Mouse (Mus musculus) MEL (cell line): ENCODE data around the gene Ncapd3. TPM values are rescaled to one million over a fixed set of nuclear protein-coding genes. Genes with fewer than 3 reads are reported as not detected.

Experiments
- DNase-seq: peaks from one replicate; pipeline ENCODE4 v3.0.0; 2011; ENCODE audit warnings: low read depth, low spot score
- H3K27ac ChIP-seq: 2 replicates; pipeline ENCODE4 v1.5.1; 2012; ENCODE audit warnings: low read depth, mild to moderate bottlenecking, control low read depth, low read length, moderate library complexity; ENCODE audit not compliant: control insufficient read depth
- H3K27me3 ChIP-seq, 2 experiments: fragments of 150-350 bp in 1 of 2; sonication (generic) in 1 of 2; 2 replicates each; pipeline ENCODE4 v1.6.1; 2012; ENCODE audit warnings: low read length in 2 of 2, mild to moderate bottlenecking in 2 of 2, improper control_type of control experiment in 1 of 2, moderate library complexity in 1 of 2; ENCODE audit not compliant: insufficient read depth in 2 of 2, control insufficient read depth in 1 of 2
- H3K36me3 ChIP-seq, 2 experiments: 2 replicates each; pipeline ENCODE4 v1.6.1; 2012 to 2014; ENCODE audit warnings: low read length in 2 of 2, improper control_type of control experiment in 1 of 2, inconsistent platforms in 1 of 2, mild to moderate bottlenecking in 1 of 2; ENCODE audit not compliant: insufficient read depth in 2 of 2, control insufficient read depth in 1 of 2
- H3K4me1 ChIP-seq, 2 experiments: fragments of 150-350 bp in 1 of 2; sonication (generic) in 1 of 2; 2 replicates each; pipeline ENCODE4 v1.6.1; 2012; ENCODE audit warnings: low read length in 2 of 2, improper control_type of control experiment in 1 of 2, mild to moderate bottlenecking in 1 of 2; ENCODE audit not compliant: insufficient read depth in 2 of 2, control insufficient read depth in 1 of 2
- H3K4me3 ChIP-seq, 2 experiments: fragments of 150-350 bp in 1 of 2; sonication (generic) in 1 of 2; 2 replicates each; pipeline ENCODE4 v1.5.1; 2012; ENCODE audit warnings: low read depth in 2 of 2, low read length in 2 of 2, mild to moderate bottlenecking in 2 of 2, moderate library complexity in 2 of 2, control low read depth in 1 of 2, improper control_type of control experiment in 1 of 2; ENCODE audit not compliant: control insufficient read depth in 1 of 2, insufficient read depth in 1 of 2
- H3K79me2 ChIP-seq: 2 replicates; pipeline ENCODE4 v1.6.1; 2012; ENCODE audit warnings: mild to moderate bottlenecking, low read length, moderate library complexity; ENCODE audit not compliant: control insufficient read depth, poor library complexity, insufficient read depth
- H3K9ac ChIP-seq: 2 replicates; pipeline ENCODE4 v1.6.1; 2012; ENCODE audit warnings: low read depth, mild to moderate bottlenecking, control low read depth, low read length, moderate library complexity; ENCODE audit not compliant: control insufficient read depth, poor library complexity, severe bottlenecking
- H3K9me3 ChIP-seq: fragments of 150-350 bp; sonication (generic); replicated peaks from 2 replicates; pipeline ENCODE4 v1.6.1; 2012; ENCODE audit warnings: mild to moderate bottlenecking, low read length, improper control_type of control experiment, moderate library complexity; ENCODE audit not compliant: insufficient read depth
- BHLHE40 ChIP-seq: IDR thresholded peaks from 2 replicates; pipeline ENCODE4 v1.6.1; 2012; ENCODE audit warnings: low read depth, mild to moderate bottlenecking, inconsistent platforms, low read length, improper control_type of control experiment, borderline replicate concordance
- CTCF ChIP-seq, 3 experiments: IDR thresholded peaks in 2 of 3; conservative IDR thresholded peaks in 1 of 3; 2 replicates each; pipeline ENCODE4 v1.5.1; 2011 to 2012; ENCODE audit warnings: low read length in 3 of 3, low read depth in 2 of 3, mild to moderate bottlenecking in 2 of 3, improper control_type of control experiment in 1 of 3, inconsistent platforms in 1 of 3, mixed read lengths in 1 of 3, moderate library complexity in 1 of 3; ENCODE audit not compliant: control insufficient read depth in 1 of 3, insufficient read depth in 1 of 3, poor library complexity in 1 of 3, severe bottlenecking in 1 of 3
- ELF1 ChIP-seq: IDR thresholded peaks from 2 replicates; pipeline ENCODE4 v1.6.1; 2014; ENCODE audit warnings: low read depth, mild to moderate bottlenecking, inconsistent platforms, low read length, improper control_type of control experiment, moderate library complexity
- EP300 ChIP-seq, 2 experiments: IDR thresholded peaks; 2 replicates each; pipeline ENCODE4 v1.6.1; 2011; ENCODE audit warnings: improper control_type of control experiment in 2 of 2, low read length in 2 of 2, low read depth in 1 of 2, mild to moderate bottlenecking in 1 of 2
- ETS1 ChIP-seq: IDR thresholded peaks from 2 replicates; pipeline ENCODE4 v1.6.1; 2012; ENCODE audit warnings: low read depth, mild to moderate bottlenecking, inconsistent platforms, low read length, improper control_type of control experiment, moderate library complexity
- MEF2A ChIP-seq: IDR thresholded peaks from 2 replicates; pipeline ENCODE4 v1.6.1; 2014; ENCODE audit warnings: low read depth, mild to moderate bottlenecking, inconsistent platforms, low read length, improper control_type of control experiment; ENCODE audit not compliant: poor library complexity, insufficient replicate concordance, severe bottlenecking; ENCODE audit errors: extremely low read depth
- MYB ChIP-seq: IDR thresholded peaks from 2 replicates; pipeline ENCODE4 v1.6.1; 2011; ENCODE audit warnings: mild to moderate bottlenecking, low read depth, low read length, improper control_type of control experiment
- MYC ChIP-seq: IDR thresholded peaks from 2 replicates; pipeline ENCODE4 v1.6.1; 2011; ENCODE audit warnings: low read depth, mild to moderate bottlenecking, low read length, improper control_type of control experiment, moderate library complexity
- POLR2AphosphoS2 ChIP-seq: IDR thresholded peaks from 2 replicates; pipeline ENCODE4 v1.6.1; 2011; ENCODE audit warnings: low read length, improper control_type of control experiment
- SMC3 ChIP-seq: IDR thresholded peaks from 2 replicates; pipeline ENCODE4 v1.6.1; 2011; ENCODE audit warnings: low read depth, low read length, improper control_type of control experiment
- TBP ChIP-seq: IDR thresholded peaks from 2 replicates; pipeline ENCODE4 v1.8.0; 2011; ENCODE audit warnings: low read depth, low read length, improper control_type of control experiment
- TCF12 ChIP-seq: IDR thresholded peaks from 2 replicates; pipeline ENCODE4 v1.6.1; 2014; ENCODE audit warnings: low read depth, mild to moderate bottlenecking, inconsistent platforms, low read length, improper control_type of control experiment, moderate library complexity
- USF1 ChIP-seq: IDR thresholded peaks from 2 replicates; pipeline ENCODE4 v1.6.1; 2014; ENCODE audit warnings: low read depth, mild to moderate bottlenecking, inconsistent platforms, low read length, improper control_type of control experiment, moderate library complexity
- ZC3H11A ChIP-seq: IDR thresholded peaks from 2 replicates; pipeline ENCODE4 v1.6.1; 2012; ENCODE audit warnings: low read depth, mild to moderate bottlenecking, inconsistent platforms, low read length, improper control_type of control experiment
- ZKSCAN1 ChIP-seq: IDR thresholded peaks from 2 replicates; pipeline ENCODE4 v1.6.1; 2012; ENCODE audit warnings: low read depth, mild to moderate bottlenecking, inconsistent platforms, low read length, improper control_type of control experiment, moderate library complexity
- ZNF384 ChIP-seq: IDR thresholded peaks from 2 replicates; pipeline ENCODE4 v1.6.1; 2012; ENCODE audit warnings: low read depth, mild to moderate bottlenecking, inconsistent platforms, low read length, improper control_type of control experiment
- polyA plus RNA-seq, 2 experiments: library from polyadenylated mRNA; stranded (reverse) in 1 of 2; unstranded in 1 of 2; fragments of >175 nt in 1 of 2; fragments of >200 nt in 1 of 2; gene quantifications; 2 replicates each; pipeline versions ENCODE4 v1.2.1 to v1.2.4; 2012; ENCODE audit warnings: low replicate concordance in 2 of 2, low read depth in 1 of 2; ENCODE audit not compliant: insufficient read length in 2 of 2, insufficient read depth in 1 of 2, missing spikeins in 1 of 2
- total RNA-seq: library from RNA; depleted of rRNA; stranded (reverse); fragments of 300-350 nt; gene quantifications from 2 replicates; pipeline ENCODE4 v1.2.3, GENCODE M21; 2012

The Ncapd3 gene
- total and polyA plus RNA-seq, 3 experiments: 28.7 to 36.5 TPM; not detected in 1

- no peaks in the 10 kb centered on the region; the same call in 1 of the 2 replicates for H3K79me2 ChIP-seq
- H3K9me3 ChIP-seq: no peaks in the 10 kb centered on the region
- H3K4me1 ChIP-seq: peaks cover 7 to 9% of the 10 kb centered on the region in 2 experiments
- H3K4me3 ChIP-seq: no peak overlapping the region
- H3K9ac ChIP-seq: no peak overlapping the region
- H3K27me3 ChIP-seq: no peaks in the 10 kb centered on the region
- DNase-seq: no peak
- no peak overlapping the region for H3K27ac ChIP-seq
- TF ChIP-seq TCF12: no peak
- no peak for TF ChIP-seq MYC
- TF ChIP-seq ZC3H11A: no peak
- TF ChIP-seq EP300 (IDR thresholded peaks at IDR 0.05; ENCODE audit: low read depth in 1 of 2, low read length in 2 of 2): no peak
- TF ChIP-seq USF1: no peak
- no peak for TF ChIP-seq TBP
- H3K36me3 ChIP-seq: peaks cover under 1 to 9% of the 10 kb centered on the region in 2 experiments
These were observed 39.8 kb upstream of the Ncapd3 start for GRCm38 (mm10) chr9:26990181-26990580.

DNA sequence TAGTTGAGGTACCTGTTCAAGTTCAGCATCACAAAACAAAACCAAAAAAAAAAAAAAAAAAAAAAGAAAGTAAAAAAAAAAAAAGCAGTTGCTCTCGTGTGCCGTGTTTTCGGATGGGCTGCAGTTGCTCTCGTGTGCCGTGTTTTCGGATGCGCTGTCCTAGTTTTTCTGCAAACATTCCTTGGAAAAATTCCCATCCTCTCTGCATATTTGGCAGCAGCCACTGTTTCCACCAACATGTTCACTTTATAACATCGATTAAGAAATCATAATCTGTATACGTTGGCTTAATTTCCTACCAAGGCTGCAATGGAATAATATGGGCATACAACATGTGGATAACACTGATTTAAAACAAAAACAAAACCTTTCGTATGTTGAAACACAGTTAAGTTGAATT lies 36.9 kb upstream of the Ncapd3 start:
- Histone ChIP-seq H3K27ac (no peak overlapping the region), H3K4me1 (peaks cover 2 to 8% of the 10 kb centered on the region in 2 experiments), H3K4me3 (no peak overlapping the region), H3K79me2 (no peaks in the 10 kb centered on the region; the same call in 1 of the 2 replicates), H3K27me3 (no peaks in the 10 kb centered on the region), H3K9ac (no peak overlapping the region), H3K36me3 (peaks cover 0 to 12% of the 10 kb centered on the region in 2 experiments; a peak in 3 of 4 replicates), H3K9me3 (no peaks in the 10 kb centered on the region)
- no peak for DNase-seq
- TF ChIP-seq ELF1 (no peak), ZNF384 (no peak), SMC3 (no peak), MEF2A (no peak), BHLHE40 (no peak), POLR2AphosphoS2 (no peak), CTCF (IDR thresholded peaks at IDR 0.05 in 2 of 3, conservative IDR thresholded peaks at IDR 0.05 in 1 of 3; ENCODE audit: control insufficient read depth in 1 of 3, insufficient read depth in 1 of 3, low read depth in 2 of 3, low read length in 3 of 3, poor library complexity in 1 of 3, severe bottlenecking in 1 of 3) (no peak), MYB (no peak), ZKSCAN1 (no peak), ETS1 (no peak)
